Mouse (Mus musculus) adrenal gland, adult (tissue): Measurements from ENCODE around the gene Ripor2.

ENCODE experiments used
- DNase-seq, 2 experiments: peaks; one replicate each; pipeline ENCODE4 v3.0.0; 2022 to 2023; ENCODE audit warnings: low spot score in 1 of 2; ENCODE audit not compliant: inconsistent age in 2 of 2

The Ripor2 gene

DNA sequence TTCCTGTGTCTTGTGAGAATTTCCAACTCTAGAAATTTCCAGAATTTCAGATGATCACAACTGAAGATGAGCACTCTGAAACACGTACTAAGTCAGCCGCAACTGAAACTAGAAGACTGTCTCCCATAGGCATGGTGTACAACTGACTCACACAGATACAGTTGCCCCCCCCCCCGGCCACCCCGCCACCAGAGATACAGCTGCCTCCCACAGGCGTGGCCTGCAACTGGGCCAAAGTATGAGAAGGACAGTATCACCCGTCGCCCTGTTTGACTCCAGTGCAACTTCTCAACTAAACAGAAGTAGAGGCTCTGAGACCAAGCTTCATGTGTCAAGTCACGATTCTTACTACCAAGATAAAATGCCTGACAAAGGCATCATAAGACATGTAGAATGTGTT is 1.2 kb upstream of the Ripor2 start:
- DNase-seq: no peak

DNA sequence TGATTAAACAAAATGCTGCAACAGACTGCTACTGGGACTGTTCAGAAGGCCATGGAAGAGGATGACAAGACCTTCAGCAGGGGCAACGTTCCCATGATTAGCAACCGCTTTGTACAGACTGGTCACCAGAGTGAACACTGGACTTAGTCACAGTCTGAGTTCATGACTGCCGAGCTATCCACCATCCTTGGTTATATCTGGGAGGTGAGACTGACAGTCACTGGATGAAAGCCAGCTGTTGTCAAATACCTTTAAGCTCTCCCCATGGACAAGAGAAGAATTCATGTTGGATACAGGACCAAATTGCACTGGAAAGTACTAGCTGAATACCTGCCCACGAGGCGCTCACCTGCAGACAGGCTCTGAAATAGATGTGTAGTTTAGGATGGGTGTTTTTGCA is 2.4 kb downstream of the Ripor2 start:
- DNase-seq: no peak

DNA sequence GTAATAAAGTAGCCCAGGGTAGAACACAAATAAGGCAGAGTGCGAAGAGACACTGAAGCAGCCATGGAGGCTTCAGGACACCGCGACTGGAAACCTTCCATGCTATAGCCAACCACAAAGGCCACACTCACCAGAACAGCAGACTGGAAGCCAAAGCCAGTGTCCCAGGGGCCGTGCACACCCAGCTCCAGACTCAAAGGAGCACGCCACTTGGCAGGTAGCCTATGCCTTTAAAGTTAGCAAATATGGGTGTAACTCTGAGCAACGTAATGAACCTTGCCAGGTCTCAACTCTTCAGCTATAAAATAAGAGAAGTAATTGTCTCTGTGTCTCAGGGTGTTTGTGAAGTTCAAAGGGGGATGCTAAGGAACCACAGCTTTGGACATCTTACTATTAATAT is 2.9 kb downstream of the Ripor2 start:
- no peak for DNase-seq

DNA sequence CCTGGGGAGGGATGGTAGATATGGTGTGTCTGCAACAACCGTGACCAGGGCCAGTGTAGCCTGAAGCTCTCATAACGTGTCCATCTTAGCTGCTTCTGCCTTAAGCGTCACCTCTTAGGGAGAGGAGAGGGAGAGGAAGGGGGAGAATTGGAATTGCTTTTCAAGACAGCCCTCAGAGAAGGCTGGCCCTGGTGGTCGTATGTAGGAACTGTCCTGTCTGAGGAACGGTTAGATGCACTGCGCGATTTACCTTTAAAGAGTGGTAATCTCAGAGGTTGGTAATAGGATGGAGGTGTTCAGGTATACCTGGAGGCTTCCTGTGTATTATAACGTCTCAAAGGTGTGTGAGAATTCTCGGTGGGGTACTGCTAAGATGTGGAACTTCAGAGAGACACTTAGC is 3.4 kb downstream of the Ripor2 start:
- no peak for DNase-seq

DNA sequence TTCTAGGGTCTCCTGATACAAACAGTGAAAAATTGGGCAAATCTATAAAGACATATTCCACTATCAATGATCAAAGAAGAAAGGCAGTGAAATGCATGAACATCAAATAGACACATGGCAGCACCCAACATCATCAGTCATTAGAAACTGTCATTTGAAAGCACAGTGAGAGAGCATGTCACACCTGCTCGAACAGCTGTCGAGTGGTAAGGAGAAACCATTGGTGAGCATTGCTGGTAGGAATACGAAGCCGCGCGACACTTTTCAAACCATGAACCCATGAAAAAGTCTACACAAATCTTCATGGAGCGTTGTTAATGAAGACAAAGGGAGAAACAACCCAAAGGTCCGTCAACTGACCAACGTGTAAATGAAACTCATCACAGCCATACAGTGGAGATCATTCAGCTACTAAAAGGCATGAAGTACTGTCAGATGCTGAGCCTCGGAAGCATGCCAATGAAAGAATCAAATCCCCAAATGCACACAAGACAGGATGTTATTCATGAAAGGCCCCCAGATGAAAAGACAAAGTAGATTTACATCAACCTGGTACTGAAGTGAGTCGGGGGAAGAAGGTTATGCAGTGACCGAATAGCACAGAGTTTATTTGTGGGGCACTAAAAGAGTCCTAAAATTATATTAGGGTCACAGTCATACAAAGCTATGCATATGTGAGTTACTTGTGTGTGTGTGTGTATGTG is 5.4 kb downstream of the Ripor2 start:
- DNase-seq: no peak

DNA sequence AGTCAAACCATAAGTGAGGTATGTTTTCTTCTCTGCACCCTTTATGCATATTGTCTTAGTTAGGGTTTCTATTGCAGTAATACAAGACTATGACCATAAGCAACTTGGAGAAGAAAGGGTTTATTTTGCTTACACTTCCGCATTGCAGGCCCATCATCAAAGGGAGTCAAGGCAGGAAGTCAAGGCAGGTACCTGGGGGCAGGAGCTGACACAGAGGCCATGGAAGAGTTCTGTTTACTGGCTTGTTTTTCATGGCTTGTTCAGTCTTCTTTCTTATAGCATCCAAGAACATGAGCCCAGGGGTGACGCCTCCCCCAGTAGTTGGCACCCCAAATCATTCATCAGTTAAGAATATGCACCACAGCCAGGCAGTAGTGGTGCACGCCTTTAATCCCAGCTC is 6.6 kb downstream of the Ripor2 start:
- no peak for DNase-seq

DNA sequence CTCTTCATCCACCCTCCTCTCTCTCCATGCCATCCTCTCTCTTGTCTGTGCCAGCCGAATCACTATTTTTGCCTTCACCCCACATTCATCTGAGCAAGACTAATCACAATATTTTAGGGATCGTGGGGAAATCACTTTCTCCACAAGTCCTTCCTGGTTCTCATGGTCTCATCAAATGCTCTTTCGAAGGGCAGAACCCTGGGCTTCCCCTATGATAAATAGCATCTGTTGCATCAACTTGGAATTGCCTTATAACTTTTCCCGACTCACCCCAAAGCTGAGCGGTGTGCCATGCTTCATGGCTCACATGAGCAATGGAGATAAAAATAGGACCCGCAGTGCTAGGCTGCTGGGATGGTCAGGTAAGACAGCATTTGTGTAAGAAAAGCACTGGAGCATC is 9.7 kb downstream of the Ripor2 start:
- DNase-seq: no peak

DNA sequence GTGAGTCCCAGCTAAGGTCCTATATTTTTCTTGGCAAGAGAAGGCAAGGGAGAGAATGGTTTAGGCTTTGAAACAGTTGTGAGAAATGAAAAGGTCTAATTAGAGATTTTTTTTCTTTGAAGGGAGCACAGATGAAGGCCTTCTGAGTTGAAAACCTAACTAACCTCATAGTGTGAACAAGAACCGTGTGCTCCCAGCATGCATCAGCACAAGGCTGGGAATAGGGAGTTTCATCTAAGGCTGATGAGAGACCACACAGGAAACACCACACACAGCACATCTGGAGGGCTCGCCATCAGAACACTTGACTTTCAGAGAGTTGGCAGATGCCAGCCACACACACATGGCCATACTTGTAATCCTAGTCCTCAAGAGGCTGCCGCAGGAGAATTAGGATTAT is 12.3 kb downstream of the Ripor2 start:
- DNase-seq: no peak

DNA sequence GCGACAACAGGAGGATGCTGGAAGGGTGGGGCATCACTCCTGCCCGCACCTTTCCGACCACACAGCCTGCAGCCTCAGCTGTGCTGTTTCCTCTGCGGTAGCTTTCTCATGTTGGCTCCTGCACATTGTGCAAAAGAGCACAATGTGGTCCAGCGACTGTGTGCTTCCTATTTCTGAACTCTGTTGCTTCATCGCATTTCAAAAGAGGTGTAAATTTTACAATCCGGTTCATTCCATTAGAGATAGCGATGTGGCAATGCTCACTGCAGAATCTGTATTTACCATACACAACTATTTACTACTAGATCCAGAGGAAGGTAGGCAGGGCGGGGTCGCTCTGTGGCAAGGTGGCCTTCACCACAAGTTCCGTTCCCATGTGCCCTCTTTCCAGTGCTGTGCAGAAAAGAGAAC is 17.6 kb downstream of the Ripor2 start:
- no peak for DNase-seq

DNA sequence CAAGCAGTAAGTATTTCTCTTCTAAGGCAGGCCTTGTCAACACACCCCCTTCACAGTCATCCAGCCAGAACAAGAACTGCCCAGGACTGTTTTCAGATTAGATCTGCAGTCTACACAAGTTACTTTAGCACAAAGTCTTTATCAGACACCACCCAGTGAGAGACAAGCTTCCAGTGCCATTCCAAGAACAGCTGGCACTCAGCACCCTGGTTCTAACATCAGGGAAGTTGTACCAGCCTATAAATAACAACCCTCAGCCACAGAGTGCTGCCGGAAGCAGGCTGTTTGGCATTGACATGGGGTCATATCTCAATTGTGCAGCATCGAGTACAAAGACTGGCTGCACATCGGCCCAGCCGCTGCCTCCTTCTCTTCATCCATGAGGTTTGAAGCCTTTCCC is 21.0 kb downstream of the Ripor2 start:
- DNase-seq: peak; percentile 26 to 66

DNA sequence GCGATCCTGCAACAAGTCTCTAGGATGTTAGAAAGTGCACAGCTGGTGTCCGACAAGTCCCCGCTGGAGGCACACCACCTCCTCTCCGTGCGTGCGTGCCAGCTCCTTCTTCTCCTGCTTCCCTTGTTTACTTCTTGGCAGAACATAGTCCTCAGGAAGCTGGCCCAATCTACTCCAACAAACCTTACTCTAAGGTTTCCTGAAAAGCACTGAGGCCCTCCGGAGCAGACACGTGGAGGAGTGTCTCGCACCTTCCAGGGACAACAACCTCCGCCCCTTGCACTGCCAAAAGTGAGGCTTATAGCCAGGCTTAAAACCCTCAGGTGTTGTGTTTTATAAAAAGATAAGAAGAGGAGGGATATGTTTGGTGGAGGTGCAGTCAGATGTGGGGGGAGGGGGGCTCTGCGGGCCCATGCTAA is 21.6 kb downstream of the Ripor2 start:
- DNase-seq: peak; percentile 19 to 41

DNA sequence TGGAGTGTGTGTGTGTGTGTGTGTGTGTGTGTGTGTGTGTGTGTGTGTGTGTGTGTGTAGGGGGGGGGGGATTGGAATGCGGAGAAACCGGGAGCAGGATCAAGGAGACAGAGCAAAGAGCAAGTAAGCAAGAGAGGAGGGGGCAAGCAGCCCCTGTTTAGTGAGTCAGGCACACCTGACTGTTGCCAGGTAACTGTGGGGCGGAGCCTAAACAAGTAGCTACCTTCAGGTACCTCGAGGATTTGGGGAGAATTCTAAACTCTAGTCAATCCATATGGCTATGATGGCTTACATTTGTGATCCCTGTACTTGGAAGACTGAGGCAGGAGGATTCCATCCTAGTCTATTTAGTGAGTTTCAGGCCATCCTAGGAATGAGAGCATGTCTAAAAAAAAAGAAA is 22.1 kb downstream of the Ripor2 start:
- no peak for DNase-seq

DNA sequence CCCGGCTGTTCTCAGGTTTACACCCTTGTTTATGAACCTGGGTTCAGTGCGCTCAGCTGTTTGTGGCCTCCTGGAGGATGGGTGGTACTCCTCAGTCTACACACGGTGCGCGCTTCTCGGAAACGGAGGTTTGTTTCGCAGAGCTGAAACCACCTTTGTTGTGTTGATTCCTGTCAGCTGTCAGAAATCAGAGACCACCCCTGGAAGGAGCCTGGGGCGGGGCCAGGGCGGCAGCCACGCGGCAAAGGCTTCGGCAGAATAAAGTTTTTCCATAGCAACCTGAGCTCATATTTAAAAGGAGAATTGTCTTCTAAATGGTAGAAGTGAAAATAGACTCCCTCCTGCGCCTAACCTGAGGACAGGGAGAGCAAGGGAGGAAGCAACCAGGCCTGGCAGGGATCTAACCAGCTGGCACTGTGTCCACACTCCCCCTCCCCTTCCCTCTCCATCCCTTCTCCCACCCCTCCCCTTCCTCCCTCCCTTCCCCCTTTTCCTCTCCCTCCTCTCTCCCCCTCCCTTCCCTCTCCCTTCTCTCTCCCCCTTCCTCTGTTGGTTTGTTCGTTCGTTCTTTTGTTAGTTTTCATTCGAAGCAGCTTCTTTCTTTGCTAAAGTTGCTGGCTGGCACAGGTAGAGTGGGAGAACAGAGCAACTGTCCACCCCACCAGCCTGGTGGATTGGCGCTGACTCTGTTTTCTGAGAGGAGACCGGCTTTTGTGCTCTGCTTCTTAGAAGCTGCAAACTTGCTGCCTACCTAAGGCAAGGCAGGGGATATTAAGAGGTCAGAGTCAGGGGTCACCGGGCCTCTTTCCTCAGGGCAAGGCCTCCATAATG is 23.0 kb downstream of the Ripor2 start:
- DNase-seq: no peak

DNA sequence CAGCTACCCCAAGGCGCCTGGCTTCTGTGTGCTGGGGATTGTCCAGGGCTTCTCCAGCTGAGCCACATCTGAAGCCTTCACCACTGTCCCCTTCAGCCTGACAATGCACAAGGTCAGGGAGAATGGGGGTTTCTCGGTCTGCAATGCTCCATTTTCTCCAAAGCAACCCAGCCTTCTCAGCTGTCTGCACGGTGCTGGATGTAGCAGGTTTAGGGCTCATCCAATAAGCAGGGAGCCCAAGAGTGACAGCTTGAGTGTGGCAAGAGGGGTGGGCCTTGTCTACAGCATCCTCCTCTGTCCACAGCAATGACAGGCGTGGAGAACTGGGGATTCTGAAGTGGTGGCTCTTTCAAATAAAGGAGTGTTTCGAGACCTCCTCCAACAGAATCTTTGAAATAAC is 23.8 kb downstream of the Ripor2 start:
- no peak for DNase-seq

DNA sequence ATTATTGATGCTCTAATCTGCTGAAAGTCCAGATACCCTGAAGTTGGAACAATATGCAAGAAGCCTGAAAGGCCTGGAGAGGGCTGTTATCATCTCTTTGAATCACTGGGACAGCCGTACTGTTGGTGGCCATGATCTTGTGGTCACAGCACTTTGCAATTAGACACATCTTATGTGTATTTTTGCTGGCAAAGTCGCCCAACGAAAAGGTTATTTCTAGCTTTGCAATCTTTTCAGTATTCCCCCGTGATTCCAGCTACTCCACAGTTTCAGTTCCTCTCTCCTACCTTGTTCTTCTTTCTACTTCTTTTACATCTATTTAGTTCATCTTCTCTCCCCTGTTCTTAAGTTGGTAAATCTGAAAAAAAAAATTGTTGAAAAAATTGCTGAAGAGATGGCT is 26.0 kb downstream of the Ripor2 start:
- DNase-seq: no peak

DNA sequence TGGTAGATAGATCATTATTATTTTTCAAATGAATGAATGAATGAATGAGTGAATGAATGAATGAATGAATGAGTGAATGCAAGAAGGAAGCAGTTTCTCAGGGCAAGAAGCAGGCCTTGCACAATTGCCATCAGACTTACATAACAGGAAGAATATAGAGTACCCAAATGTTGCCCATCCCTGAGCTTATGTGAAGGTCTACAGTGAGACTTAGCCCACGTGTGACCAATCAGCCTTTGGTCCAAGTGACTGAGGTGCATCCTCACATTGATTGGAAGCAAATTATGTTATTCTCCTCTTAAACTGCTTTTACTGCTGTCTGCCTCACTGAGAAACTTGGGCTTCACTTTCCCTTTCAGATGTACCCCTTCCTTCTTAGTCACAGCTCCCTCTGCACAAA is 26.7 kb downstream of the Ripor2 start:
- no peak for DNase-seq

DNA sequence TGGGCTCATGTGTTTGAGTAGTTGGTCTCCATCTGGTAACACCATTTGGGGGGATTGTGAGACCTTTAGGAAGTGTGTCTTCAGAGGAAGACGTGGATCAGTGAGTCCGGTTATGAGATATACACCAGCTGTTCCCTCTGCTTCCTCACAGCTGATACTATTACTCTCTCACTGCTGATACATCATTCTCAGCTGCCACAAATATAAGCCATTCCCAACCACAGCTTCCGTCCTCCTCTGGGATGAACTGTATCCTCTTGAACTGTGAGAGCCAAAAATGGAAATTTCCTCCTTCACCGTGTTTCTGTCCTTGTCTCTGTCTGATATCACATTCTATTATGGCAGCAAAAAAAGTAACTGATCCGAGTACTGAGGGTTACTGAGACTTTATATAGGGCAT is 28.9 kb downstream of the Ripor2 start:
- no peak for DNase-seq

DNA sequence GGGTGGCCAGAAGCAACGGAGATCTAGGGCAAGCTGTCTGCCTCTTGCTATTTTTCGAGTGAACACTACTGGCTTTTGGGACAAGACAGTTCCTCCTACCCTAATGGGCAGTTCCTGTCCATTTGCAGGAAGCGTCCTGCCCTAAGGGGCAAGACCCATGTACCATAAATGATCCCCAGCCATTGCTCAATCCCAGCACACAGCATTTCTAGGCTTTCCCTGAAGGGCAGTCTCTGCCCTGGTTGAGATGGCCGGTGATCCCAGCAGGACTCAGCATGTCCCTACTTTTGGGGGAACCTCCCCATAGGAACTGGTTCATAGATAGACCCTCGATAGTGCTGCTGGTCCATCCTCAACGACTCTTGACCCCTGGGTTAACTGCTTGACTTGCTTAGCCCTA is 31.0 kb downstream of the Ripor2 start:
- no peak for DNase-seq

DNA sequence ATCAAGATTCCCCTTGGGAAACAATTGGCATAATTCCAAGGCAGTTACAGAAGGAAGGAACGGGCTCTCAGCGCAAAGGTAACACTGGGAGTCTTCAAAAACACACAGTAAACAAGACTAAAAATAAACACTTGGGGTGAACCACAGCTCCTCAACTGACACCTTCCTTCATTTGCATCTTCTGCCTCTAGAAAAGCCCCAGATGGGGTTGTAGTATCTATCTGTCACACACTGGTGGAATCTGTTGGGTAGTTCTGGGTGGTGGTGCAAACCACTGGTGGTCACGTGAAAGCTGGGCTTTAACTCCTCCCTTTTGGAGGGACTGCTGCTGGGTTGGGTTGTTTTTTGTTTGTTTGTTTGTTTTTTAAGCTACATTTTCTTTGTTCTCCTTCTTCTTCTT is 31.4 kb downstream of the Ripor2 start:
- no peak for DNase-seq

DNA sequence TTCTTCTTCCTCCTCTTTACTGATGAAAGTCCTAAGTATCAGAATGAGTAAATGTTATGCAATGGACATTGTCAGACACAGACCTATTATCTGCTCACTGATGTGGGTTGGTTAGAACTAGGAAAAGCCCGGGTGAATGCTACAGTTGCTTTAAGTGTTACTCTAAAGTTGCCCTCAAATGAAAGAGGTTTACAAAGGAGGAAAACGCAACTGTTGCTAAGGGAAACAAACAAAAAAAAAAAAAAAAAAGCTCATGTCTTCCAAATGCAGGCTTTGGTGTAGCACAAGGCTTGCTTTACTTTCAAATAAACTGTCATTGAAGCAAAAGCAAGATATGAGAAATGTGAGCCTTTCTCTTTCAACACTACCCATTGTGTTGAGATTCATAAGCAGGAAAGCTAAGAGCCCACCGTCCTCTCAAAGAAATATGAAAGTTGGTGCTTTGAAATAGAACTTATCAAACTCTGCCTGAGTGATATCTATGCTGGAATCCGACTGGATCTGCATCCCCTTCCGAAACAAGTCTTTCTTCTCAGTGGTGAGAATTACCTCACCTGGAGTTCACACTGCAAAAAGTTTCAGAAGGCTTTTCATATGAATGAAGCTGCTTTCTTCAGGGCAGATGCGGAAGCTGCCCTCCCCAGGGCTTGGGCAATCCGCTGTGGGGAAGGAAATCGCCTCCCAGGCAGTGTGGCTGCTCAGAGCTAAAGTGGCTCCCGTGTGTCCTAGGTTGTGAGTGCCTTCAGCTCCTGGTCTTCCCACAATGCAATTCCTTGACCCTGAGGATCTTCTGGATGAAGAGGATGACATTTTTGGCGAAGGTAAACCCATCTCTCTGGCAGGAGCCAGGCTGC is 32.2 kb downstream of the Ripor2 start:
- DNase-seq: no peak

DNA sequence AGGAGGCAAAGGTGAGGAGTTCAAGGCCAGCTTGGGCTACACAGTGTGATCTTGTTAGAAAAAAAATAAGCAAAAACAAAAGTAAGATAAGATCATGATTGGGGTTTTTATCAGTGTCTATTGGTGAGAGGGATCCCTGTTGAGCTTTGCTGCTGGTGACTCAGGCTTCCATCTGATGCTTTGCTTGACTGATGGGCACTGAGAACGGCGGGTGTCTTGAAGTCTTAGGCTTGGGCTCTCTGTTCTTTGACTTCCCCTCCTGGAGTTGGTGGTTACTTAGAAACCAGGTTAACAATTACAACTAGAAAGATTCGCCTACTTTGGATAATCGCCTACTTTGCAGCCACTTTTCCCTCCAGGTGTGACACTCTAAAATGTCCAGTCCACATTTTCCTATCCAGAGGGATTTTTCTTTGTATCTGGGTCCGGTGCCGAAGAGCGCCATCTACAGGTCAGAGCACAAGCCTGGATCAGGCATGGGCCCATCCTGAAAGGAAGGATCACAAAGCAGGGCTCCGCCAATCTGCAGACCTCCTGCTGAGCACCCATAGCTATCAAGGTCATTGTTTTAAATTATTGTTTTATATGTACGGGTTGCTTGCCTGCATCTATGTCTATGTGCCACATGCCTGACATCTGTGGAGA is 34.1 kb downstream of the Ripor2 start:
- peak; percentile 41 to 78 for DNase-seq
